Mouse (Mus musculus) liver, adult (tissue): ENCODE results near the gene Otx1.

Source experiments
- GATA4 ChIP-seq: IDR thresholded peaks from 2 replicates; pipeline ENCODE4 v1.6.1; 2014; ENCODE audit warnings: mild to moderate bottlenecking, low read length; ENCODE audit not compliant: insufficient replicate concordance

Gene Otx1

GRCm38 (mm10) chr11:22003341-22003981 is 764 bp upstream of the Otx1 start:
- no peak for TF ChIP-seq GATA4

DNA sequence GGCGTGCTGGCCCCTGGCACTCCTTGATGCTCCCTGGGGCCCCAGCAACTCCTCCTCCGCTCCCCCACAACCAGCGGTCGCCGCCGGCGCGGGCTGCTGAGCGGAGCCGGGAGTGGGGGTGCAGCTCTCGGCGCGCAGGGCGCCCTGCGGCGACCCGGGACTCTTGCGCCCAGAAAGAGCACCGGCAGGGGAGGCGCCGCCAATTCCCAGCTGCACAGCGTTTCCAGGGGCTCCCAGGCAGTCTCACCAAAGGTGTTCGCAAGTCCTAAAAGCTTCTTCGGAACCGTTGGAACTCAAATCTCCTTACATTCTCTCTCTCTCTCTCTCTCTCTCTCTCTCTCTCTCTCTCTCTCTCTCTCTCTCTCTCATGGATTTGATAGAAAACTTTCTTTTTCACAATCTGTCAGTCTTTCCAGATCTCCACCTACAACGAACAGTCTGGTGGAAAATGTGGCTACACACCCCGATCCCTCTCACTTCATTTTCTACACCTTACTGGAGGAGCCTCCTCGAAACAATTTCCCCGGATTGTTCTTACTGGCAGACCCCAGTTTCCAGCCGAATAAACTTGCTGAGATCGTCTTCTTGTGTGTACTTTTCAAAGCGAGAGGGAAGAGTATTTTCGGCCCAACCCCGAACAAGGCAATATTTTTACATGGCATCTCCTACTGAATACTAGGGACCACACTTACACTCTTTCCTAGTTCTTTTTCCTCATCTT is 475 bp downstream of the Otx1 start:
- TF ChIP-seq GATA4 = no peak

DNA sequence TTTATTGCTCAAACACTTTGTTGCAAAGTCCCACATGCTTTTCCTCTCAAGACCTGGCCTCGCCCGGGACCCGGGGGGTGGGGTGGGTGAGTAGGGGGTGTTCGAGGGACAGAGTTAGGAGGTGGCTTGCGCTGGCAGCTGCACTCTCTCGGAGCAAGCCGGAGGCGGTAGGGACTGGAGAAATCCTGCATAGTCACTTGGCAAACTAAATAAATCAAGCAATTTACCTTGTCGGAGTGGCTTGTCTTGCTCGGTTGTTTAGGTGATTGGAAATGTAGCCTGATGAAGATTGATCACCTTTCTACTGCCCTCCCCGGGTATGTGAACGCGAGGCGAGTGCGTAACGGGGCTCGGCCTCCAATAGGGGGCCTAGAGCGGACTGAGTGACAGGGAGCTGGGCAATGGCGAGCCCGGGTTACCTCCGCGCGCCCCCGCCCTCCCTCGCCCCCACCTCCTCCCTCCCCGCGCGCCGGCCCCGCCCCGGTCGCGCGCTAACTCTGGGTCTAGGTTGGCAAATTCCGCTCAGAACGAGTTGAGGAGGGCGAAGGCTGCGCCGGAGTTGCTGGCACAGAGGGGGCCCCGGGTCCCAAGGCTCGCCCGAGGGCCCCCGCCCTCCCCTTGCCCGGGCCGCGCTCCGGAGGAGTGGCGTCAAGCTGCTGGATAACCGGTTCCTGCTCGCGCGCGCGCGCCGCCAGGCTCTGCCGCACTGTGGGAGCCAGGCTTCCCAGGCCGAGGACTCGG is 1.2 kb downstream of the Otx1 start:
- TF ChIP-seq GATA4 = no peak

- TF ChIP-seq GATA4 = no peak
Observed at GRCm38 (mm10) chr11:22000316-22001076, 2.2 kb downstream of the Otx1 start.

GRCm38 (mm10) chr11:21999396-22000315 is 3.0 kb downstream of the Otx1 start:
- TF ChIP-seq GATA4 = no peak

- no peak for TF ChIP-seq GATA4
Observed at GRCm38 (mm10) chr11:21998141-21999047, 4.3 kb downstream of the Otx1 start.

- TF ChIP-seq GATA4 = no peak
Observed at GRCm38 (mm10) chr11:21997561-21998140, 5.0 kb downstream of the Otx1 start.

DNA sequence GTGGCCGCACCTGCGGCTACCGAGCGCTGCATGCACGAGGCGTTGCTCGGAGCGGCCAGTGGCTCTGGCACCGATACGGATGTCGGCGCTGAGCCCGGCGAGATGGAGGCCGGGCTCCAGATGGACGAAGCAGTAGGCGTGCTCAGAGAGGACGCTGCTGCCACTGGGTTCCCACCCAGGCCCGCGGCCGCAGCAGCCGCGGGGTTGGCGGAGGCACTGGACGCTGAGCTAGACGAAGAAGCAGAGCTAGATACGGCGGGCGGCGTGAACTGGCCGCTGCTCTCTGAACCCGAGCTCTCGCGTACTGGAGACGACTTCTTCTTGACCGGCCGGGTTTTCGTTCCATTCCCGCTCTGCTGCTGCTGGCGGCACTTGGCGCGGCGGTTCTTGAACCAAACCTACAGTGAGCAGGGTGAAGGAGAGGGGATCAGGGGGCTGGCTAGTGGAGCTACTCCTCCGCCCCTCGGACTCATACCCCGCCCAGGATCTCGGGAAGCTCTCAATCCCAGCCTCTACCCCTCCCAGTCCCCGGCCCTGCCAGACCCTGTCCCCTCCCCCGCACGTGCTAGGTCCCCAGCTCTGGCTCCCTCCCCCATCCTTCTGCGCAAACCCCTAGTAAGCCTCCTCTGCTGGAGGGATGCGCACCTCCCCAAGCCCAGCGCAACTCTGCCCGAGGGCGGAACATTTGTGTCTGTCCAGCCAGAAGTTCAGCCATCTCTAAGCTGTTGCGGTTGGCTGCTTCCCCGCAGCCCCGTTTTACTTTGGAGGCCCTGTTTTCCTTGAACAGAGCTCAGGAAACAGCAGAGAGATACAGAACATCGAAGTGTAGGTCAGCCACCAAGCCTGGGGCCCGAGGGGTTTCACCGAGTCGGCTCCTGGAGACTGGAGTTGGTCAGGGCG is 5.8 kb downstream of the Otx1 start:
- no peak for TF ChIP-seq GATA4

- no peak for TF ChIP-seq GATA4
Observed at GRCm38 (mm10) chr11:21996325-21996647, 6.4 kb downstream of the Otx1 start.

- no peak for TF ChIP-seq GATA4
Observed at GRCm38 (mm10) chr11:21995534-21996324, 7.0 kb downstream of the Otx1 start.
